Mouse (Mus musculus) forebrain, embryonic 15.5 days (tissue): Measurements from ENCODE around the gene Plin2. TPM values are rescaled to one million over a fixed set of nuclear protein-coding genes. Genes with fewer than 3 reads are reported as not detected.

Experiments used
- ATAC-seq: fragments of 200-750 bp; cut with Nextera tagmentation; replicated peaks from 2 replicates; pipeline ENCODE4 v1.8.0; 2017; ENCODE audit warnings: mild to moderate bottlenecking, moderate TSS enrichment, moderate library complexity
- H3K27ac ChIP-seq: fragments of 300-500 bp; sonication (generic); replicated peaks from 2 replicates; pipeline ENCODE4 v1.5.1; 2015; ENCODE audit warnings: mild to moderate bottlenecking, inconsistent platforms
- H3K27me3 ChIP-seq: fragments of 300-500 bp; sonication (generic); 2 replicates; pipeline ENCODE4 v1.6.1; 2015; ENCODE audit warnings: inconsistent platforms
- H3K36me3 ChIP-seq: fragments of 300-500 bp; sonication (generic); 2 replicates; pipeline ENCODE4 v1.6.1; 2015; ENCODE audit warnings: mild to moderate bottlenecking, inconsistent platforms
- H3K4me1 ChIP-seq: fragments of 300-500 bp; sonication (generic); 2 replicates; pipeline ENCODE4 v1.6.1; 2015; ENCODE audit warnings: inconsistent platforms
- H3K4me2 ChIP-seq: fragments of 300-500 bp; sonication (generic); replicated peaks from 2 replicates; pipeline ENCODE4 v1.6.1; 2015; ENCODE audit warnings: mild to moderate bottlenecking, inconsistent platforms
- H3K4me3 ChIP-seq: fragments of 300-500 bp; sonication (generic); 2 replicates; pipeline ENCODE4 v1.5.1; 2015; ENCODE audit warnings: mild to moderate bottlenecking, inconsistent platforms
- H3K9ac ChIP-seq: fragments of 300-500 bp; sonication (generic); replicated peaks from 2 replicates; pipeline ENCODE4 v1.6.1; 2015; ENCODE audit warnings: mild to moderate bottlenecking, inconsistent platforms
- H3K9me3 ChIP-seq: fragments of 300-500 bp; sonication (generic); 2 replicates; pipeline ENCODE4 v1.6.1; 2016; ENCODE audit warnings: inconsistent platforms
- WGBS: fragments of 180-500 bp; shearing (Covaris S2); methylation state at CpG from one replicate; pipeline ENCODE4 v1.1.7; 2015; ENCODE audit warnings: mixed read lengths; 5-methylcytosine and 5-hydroxymethylcytosine counted together
- polyA plus RNA-seq: library from polyadenylated mRNA; unstranded; fragments of >200 nt; fragmentation: Nextera tagmentation; extraction: Ambion mirVana; gene quantifications from 2 replicates; pipeline ENCODE4 v1.2.1, GENCODE M21; 2015

Gene Plin2
- polyA plus RNA-seq, 1 experiment from 2014 or later: 40.7 TPM

DNA sequence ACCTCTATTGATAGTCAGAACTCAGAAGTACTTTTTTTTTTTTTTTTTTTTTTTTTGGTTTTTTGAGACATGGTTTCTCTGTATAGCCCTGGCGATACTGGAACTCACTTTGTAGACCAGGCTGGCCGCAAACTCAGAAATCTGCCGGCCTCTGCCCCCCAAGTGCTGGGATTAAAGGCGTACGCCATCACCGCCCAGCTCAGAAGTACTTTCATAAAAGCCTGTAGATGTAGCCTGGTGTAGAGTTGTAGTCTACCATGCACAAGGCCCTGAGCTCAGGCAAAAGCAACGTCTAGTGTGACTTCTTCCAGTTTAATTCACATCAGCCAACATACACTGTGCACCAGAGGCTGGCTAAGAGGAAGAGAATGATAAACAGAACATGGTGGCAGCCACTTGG, 23.1 kb upstream of the Plin2 start:
- ATAC-seq: no peak
- Histone ChIP-seq H3K36me3 (no peaks in the 10 kb centered on the region), H3K4me3 (no peak overlapping the region), H3K27ac (no peak overlapping the region), H3K4me1 (no peaks in the 10 kb centered on the region), H3K27me3 (no peaks in the 10 kb centered on the region), H3K9me3 (no peaks in the 10 kb centered on the region), H3K4me2 (no peak overlapping the region), H3K9ac (no peak overlapping the region)
- WGBS: 93% methylated on average over 7 of the region's 7 CpGs

DNA sequence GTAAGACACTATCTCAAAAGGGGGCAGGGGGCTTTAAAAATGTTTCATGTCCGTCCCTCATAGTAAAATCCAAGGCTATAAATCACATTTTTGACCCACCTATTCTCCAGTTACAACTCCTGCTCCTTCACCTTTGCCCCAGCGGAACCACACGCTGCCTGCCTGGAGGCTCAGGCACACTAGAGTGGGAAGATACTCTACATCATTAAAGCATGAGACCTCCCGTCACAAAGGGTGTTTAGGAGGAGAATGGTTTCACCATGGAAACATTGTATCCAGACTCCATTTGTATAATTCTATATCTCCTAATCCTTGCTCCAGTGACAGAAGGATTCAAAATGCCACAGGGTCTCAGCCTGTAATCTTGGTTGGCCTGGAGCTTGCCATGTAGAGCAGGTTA, 21.4 kb upstream of the Plin2 start:
- H3K9me3 ChIP-seq: no peaks in the 10 kb centered on the region
- H3K9ac ChIP-seq: no peak overlapping the region
- no peak for ATAC-seq
- H3K4me2 ChIP-seq: no peak overlapping the region
- no peaks in the 10 kb centered on the region for H3K36me3 ChIP-seq
- no peaks in the 10 kb centered on the region for H3K4me1 ChIP-seq
- 76% methylated on average over 4 of the region's 4 CpGs for WGBS
- H3K27me3 ChIP-seq: no peaks in the 10 kb centered on the region
- H3K4me3 ChIP-seq: no peak overlapping the region
- H3K27ac ChIP-seq: no peak overlapping the region

DNA sequence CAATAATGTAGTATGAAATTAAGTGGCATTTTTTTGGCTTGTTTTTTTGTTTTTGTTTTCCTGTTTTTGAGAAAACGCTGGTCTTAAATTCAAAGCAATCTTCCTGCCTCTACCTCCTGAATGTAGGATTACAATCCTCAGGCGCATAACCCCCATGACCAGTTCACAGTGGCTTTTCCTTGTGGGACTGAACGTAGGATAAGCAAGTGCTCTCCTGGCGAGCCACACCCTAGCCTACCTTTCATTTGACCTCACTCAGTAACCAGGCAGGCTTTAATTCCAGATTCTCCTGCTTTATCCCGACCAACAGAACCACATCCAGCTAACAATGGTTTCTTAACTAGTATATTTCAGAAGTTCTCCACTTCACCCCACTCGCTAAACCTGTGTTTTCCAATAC, 20.9 kb upstream of the Plin2 start:
- H3K36me3 ChIP-seq: no peaks in the 10 kb centered on the region
- H3K27ac ChIP-seq: no peak overlapping the region
- H3K4me2 ChIP-seq: no peak overlapping the region
- WGBS: 86% methylated on average over 6 of the region's 6 CpGs
- ATAC-seq: no peak
- no peaks in the 10 kb centered on the region for H3K9me3 ChIP-seq
- H3K27me3 ChIP-seq: no peaks in the 10 kb centered on the region
- no peak overlapping the region for H3K4me3 ChIP-seq
- H3K9ac ChIP-seq: no peak overlapping the region
- no peaks in the 10 kb centered on the region for H3K4me1 ChIP-seq

DNA sequence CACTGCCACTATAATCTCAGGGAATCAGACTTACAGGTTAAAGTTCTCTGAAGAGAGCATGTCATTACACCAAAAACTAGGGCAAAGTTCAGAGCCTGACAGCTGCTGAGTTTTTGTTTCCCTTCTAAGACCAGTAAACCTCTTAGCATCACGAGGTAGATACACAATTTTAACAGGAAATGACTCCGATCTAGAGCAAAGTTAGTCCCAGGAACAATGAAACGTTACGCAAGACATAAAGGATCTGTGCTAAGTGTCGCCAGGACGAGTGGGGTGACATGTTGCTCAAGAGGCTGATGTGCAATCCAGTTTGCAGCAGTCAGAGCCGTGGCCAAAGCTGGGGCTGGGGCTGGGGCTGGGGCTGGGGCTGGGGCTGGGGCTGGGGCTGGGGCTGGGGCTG, 20.3 kb upstream of the Plin2 start:
- no peak overlapping the region for H3K9ac ChIP-seq
- H3K4me3 ChIP-seq: no peak overlapping the region
- no peaks in the 10 kb centered on the region for H3K36me3 ChIP-seq
- WGBS: 75% methylated on average over 7 of the region's 7 CpGs
- no peaks in the 10 kb centered on the region for H3K4me1 ChIP-seq
- no peaks in the 10 kb centered on the region for H3K9me3 ChIP-seq
- H3K4me2 ChIP-seq: no peak overlapping the region
- H3K27me3 ChIP-seq: no peaks in the 10 kb centered on the region
- H3K27ac ChIP-seq: no peak overlapping the region
- ATAC-seq: no peak

DNA sequence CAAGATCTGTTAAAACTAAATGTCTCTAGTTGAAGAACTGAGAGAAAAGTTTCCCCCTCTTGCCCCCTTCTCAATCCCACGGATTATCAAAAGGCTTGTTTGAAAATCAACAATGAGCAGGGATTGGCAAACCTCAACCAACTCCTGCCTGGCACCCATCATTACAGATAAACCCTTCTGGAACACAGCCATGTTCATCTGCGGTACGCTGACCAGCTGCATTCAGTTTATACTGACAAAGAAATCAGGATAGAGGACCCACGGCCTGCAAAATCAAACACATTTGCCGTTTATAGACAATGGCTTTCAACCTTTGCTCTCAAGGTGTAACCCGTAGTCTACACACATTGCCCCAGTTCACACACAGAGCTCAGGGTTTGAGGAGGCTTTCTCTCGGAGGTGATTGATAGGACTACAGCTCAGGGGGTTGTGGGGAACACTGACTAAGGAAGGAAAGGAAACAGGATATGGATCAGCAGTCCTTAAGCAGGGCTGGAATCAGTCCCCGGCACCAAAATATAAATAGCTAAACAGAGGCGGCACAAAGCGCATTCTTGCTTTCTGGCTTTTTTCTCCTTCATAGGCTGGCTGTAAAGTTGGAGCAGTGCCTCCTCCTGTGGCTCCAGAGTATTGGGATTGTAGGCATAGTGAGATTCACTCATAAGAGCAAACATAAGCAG, 19.3 kb upstream of the Plin2 start:
- Histone ChIP-seq H3K27ac (no peak overlapping the region), H3K9me3 (no peaks in the 10 kb centered on the region), H3K9ac (no peak overlapping the region), H3K4me2 (no peak overlapping the region), H3K27me3 (no peaks in the 10 kb centered on the region), H3K4me3 (no peak overlapping the region), H3K4me1 (no peaks in the 10 kb centered on the region), H3K36me3 (no peaks in the 10 kb centered on the region)
- ATAC-seq: no peak
- 81% methylated on average over 10 of the region's 10 CpGs for WGBS

DNA sequence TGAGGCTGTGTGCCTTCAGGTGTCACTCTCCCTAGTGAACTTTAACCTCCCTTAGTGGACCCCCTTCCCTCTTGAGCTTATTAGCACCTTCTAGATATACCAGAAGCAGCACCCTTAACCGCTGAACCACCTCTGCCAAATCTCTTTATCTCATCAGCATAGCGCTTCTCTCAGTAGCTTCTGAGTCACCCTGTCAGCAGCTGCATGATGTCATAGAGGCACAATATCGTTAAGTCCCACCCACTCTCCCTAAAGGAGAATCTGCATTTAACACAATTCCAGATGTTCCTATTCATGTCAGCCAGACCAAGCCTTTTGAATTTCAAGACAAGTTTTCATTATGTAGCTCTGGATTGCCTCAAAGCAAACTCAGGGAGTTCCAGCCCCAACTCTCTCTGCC, 16.7 kb upstream of the Plin2 start:
- no peaks in the 10 kb centered on the region for H3K36me3 ChIP-seq
- H3K27me3 ChIP-seq: no peaks in the 10 kb centered on the region
- WGBS: 84% methylated on average over 3 of the region's 3 CpGs
- H3K4me3 ChIP-seq: no peak overlapping the region
- no peak for ATAC-seq
- no peak overlapping the region for H3K4me2 ChIP-seq
- no peak overlapping the region for H3K27ac ChIP-seq
- no peaks in the 10 kb centered on the region for H3K4me1 ChIP-seq
- no peaks in the 10 kb centered on the region for H3K9me3 ChIP-seq
- no peak overlapping the region for H3K9ac ChIP-seq

DNA sequence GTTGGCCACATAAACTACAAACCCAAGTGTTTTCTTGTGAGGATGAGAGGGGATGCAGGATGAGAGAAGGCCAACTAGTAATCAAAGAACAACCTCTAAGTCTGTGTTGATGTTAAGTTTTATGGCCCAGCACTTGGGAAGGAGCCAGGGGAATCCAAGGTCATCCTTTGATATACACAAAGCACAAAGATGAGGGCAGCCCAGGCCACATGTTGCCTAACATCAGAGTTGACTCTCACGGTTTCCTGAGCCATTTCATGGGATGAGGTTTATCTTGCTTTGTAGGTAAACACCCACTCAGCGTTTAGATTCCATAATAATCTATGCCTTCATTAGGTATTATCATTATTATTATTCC, 16.1 kb upstream of the Plin2 start:
- no peak for ATAC-seq
- H3K27me3 ChIP-seq: no peaks in the 10 kb centered on the region

DNA sequence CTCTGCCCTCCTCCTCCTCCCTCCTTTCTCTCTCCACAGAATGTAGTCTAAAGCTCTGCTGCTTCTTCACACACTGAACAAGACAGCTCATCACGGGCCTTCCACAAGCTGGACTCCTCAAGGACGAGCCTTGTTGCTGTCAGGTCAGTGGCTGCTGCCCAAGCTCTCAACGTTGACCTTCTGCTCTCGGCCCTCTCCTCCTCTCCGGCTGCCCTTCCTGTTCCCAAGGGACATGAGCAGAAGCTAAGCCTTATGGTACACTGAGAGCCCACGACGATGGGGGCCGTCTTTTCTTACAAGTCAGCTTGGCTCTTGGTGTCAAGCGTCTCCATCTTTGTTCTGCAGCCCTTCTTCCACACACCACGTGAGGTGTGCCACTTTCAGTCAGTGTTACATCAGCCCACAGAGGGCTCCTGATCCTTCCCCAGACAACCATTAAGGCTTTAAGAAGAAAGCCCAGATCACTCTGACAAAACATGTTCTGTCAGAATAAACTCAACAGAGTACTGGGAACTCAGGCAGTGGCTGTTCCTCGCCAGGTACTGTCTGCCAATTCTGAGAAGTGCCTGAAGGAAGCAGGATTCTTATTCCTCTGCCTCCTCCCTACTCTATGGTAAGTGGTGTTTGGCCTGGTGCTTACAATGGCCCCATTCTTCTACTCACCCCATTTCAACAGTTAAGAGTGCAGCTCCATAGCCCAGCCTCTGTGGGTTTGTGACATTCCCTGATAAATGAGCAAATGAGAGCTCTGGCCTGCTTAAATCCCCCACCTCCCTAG, 15.6 kb upstream of the Plin2 start:
- H3K36me3 ChIP-seq: no peaks in the 10 kb centered on the region
- no peak overlapping the region for H3K4me2 ChIP-seq
- ATAC-seq: no peak
- no peaks in the 10 kb centered on the region for H3K9me3 ChIP-seq
- no peak overlapping the region for H3K9ac ChIP-seq
- H3K4me3 ChIP-seq: no peak overlapping the region
- H3K27me3 ChIP-seq: no peaks in the 10 kb centered on the region
- H3K27ac ChIP-seq: no peak overlapping the region
- 77% methylated on average over 11 of the region's 11 CpGs for whole genome bisulfite sequencing
- no peaks in the 10 kb centered on the region for H3K4me1 ChIP-seq

More for the DNA sequence above, 16.1 kb upstream of the Plin2 start:
- Histone ChIP-seq H3K4me3 (no peak overlapping the region), H3K9ac (no peak overlapping the region), H3K27ac (no peak overlapping the region), H3K36me3 (no peaks in the 10 kb centered on the region), H3K4me1 (no peaks in the 10 kb centered on the region), H3K9me3 (no peaks in the 10 kb centered on the region), H3K4me2 (no peak overlapping the region)
- 81% methylated on average over 2 of the region's 2 CpGs for WGBS

DNA sequence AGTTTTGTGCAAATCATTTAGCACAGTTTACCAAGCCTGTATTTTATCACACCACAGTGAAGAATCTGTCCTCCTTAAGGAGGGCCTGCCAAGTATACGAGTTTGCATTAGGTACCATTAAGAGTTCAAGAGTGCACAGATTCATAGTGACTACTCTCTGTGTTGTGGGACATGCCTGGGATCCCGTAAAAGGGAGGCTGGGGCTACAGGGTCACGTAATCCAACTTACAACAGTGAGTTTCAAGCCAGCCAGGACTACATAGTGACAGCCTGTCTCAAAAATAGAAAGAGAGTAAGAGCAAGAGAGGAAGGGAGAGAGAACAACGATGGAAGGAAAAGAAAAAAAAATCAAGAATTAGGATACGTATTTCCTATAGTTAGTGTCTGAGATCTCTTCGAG, 14.9 kb upstream of the Plin2 start:
- H3K9ac ChIP-seq: no peak overlapping the region
- no peak overlapping the region for H3K4me2 ChIP-seq
- 90% methylated on average over 6 of the region's 6 CpGs for WGBS
- no peak overlapping the region for H3K4me3 ChIP-seq
- no peak overlapping the region for H3K27ac ChIP-seq
- H3K36me3 ChIP-seq: no peaks in the 10 kb centered on the region
- no peak for ATAC-seq
- no peaks in the 10 kb centered on the region for H3K4me1 ChIP-seq
- no peaks in the 10 kb centered on the region for H3K9me3 ChIP-seq
- H3K27me3 ChIP-seq: no peaks in the 10 kb centered on the region

DNA sequence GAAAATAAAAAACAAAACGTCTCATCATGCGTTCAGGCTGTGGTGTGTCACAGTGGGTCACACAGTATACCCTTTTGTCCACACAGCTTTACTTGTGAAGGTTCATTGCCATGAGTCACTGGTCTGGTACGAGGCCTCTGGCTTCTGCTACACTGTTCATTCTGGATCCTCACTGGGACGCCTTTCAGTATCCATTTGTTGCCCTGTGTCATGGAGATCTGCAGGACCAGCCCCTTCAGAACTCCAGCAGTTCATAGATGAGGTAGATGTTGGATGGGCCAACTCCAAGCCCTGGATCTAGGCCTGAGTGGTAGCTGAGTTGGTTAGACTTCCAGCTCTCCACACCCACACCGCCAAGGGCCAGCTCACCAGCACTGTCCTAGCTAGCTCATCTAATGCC, 13.9 kb upstream of the Plin2 start:
- H3K27ac ChIP-seq: no peak overlapping the region
- no peaks in the 10 kb centered on the region for H3K27me3 ChIP-seq
- H3K9me3 ChIP-seq: no peaks in the 10 kb centered on the region
- H3K36me3 ChIP-seq: no peaks in the 10 kb centered on the region
- WGBS: 83% methylated on average over 5 of the region's 5 CpGs
- no peak overlapping the region for H3K4me3 ChIP-seq
- no peaks in the 10 kb centered on the region for H3K4me1 ChIP-seq
- ATAC-seq: no peak
- H3K9ac ChIP-seq: no peak overlapping the region
- no peak overlapping the region for H3K4me2 ChIP-seq

DNA sequence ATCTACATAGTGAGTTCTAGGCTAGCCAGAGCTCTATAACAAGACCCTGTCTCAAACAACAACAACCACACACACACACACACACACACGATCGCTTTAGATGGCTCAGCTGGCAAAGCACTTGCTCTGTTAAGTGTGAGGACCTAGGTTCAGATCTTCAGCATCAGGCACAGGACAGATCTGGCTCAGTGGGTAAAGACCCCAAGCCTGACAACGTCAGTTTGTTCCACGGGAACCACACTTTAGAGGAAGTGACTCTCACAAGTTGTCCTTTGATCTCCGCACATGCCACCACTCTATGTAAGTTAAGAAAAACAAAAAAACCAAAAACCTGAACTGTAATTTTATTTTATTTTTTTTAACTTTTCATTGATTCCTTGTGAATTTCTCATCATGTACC, 13.4 kb upstream of the Plin2 start:
- ATAC-seq: no peak
- no peaks in the 10 kb centered on the region for H3K9me3 ChIP-seq
- H3K4me3 ChIP-seq: no peak overlapping the region
- no peak overlapping the region for H3K27ac ChIP-seq
- no peak overlapping the region for H3K9ac ChIP-seq
- no peaks in the 10 kb centered on the region for H3K27me3 ChIP-seq
- H3K4me2 ChIP-seq: no peak overlapping the region
- WGBS: 88% methylated on average over 5 of the region's 5 CpGs
- no peaks in the 10 kb centered on the region for H3K4me1 ChIP-seq
- no peaks in the 10 kb centered on the region for H3K36me3 ChIP-seq

DNA sequence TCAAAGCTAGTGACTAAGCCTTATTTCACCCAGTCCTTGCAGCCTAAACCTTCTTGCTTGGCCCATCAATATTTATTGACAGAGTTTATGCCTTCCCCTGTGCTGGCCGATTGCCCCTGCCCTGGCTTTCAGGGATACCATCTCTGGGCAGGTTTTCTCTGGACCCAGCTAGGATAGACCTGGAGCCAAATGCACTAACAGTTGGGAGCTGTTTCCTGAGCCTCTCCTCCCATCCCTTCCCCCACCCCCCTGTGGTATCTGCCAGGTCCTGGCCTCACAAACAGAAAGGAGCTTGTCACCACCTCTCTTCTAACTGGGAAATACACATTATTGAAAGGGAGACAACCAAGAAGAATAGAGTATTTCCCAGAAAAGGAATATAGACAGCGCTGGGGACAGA, 12.0 kb upstream of the Plin2 start:
- no peak overlapping the region for H3K9ac ChIP-seq
- no peaks in the 10 kb centered on the region for H3K27me3 ChIP-seq
- H3K4me2 ChIP-seq: no peak overlapping the region
- no peak overlapping the region for H3K4me3 ChIP-seq
- no peaks in the 10 kb centered on the region for H3K9me3 ChIP-seq
- no peak overlapping the region for H3K27ac ChIP-seq
- no peak for ATAC-seq
- H3K4me1 ChIP-seq: no peaks in the 10 kb centered on the region
- 86% methylated on average over 2 of the region's 2 CpGs for WGBS
- H3K36me3 ChIP-seq: no peaks in the 10 kb centered on the region

DNA sequence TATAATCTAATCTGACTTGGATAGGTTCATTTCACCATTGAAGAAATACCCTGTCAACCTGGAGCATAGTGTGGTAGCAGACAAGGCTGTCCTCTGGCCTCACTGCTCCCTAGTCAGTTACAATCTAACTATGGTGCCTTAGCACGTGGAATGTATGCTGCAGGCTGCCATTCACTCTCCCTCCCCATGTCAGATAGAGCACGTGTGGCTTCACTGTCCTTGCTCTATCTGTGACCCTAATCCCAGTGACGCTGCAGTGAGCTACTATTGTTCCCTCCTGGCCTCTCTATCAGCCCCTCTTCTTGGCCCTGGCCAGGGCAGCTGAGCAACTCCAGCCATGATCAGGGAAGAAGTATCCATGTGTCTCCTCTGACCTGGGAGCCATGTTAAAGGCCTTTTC, 11.6 kb upstream of the Plin2 start:
- Histone ChIP-seq H3K27ac (no peak overlapping the region), H3K4me1 (no peaks in the 10 kb centered on the region), H3K4me2 (no peak overlapping the region), H3K4me3 (no peak overlapping the region), H3K9ac (no peak overlapping the region), H3K27me3 (no peaks in the 10 kb centered on the region), H3K9me3 (no peaks in the 10 kb centered on the region), H3K36me3 (no peaks in the 10 kb centered on the region)
- WGBS: 20% methylated on average over 3 of the region's 3 CpGs
- ATAC-seq: no peak
